Mouse (Mus musculus) activated CD4-positive, CD25-positive, alpha-beta regulatory T cell, adult 4 months (primary cell): Measurements from ENCODE around the gene Dync1li1. TPM values are rescaled to one million over a fixed set of nuclear protein-coding genes. Genes with fewer than 3 reads are reported as not detected.
"Not testable (repeated sequence)": the region's sequence is repeated elsewhere in the genome, so short reads cannot be mapped to it uniquely, and the experiment has no call there.

ENCODE experiments used
- ATAC-seq: one replicate; pipeline ENCODE4 v1.8.0; 2017
- polyA plus RNA-seq, 2 experiments: library from polyadenylated mRNA; unstranded; fragments of 100-300 nt; shearing (Covaris generic); gene quantifications; one replicate each; pipeline ENCODE4 v1.2.1; 2017

The Dync1li1 gene
- polyA plus RNA-seq, 2 experiments from 2014 or later = 43.8 to 48.4 TPM

DNA sequence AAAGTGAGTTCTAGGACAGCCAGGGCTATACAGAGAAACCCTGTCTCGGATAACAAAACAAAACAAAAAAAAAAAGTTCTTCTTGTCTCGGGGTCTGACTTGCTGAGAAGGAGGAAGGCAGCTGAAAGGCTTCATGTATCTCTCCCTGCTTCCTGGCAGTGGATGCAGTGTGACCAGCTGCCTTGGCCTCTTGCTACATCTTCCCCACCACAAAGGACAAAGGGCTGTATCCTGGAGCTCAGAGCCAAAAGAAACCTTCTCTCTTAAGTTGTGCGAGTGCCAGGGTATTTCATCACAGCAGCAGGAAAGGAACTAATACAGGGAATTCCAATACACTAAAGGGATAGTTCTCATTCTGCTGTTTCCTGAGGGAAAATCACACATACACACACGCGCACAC is 10.0 kb upstream of the Dync1li1 start:
- no peak for ATAC-seq

DNA sequence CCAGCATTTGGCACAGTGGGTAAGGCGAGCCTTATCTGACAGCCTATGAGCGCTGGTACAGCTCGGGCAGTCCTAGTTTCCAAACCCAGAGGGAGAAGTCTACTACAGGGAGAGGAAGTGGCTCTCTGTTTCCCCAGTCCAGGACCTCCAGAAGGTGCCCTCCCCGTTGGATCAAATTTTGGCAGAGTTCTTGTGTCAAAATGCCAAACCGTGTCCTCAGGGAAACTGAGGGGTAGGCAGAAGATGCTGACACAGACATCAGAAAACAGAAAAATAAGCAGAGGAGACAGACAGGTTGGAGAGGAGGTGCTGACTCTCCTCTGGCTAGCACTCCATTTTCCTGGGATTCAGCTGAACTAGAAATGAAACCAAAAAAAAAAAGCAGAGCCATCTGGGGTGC is 8.6 kb upstream of the Dync1li1 start:
- ATAC-seq = no peak

DNA sequence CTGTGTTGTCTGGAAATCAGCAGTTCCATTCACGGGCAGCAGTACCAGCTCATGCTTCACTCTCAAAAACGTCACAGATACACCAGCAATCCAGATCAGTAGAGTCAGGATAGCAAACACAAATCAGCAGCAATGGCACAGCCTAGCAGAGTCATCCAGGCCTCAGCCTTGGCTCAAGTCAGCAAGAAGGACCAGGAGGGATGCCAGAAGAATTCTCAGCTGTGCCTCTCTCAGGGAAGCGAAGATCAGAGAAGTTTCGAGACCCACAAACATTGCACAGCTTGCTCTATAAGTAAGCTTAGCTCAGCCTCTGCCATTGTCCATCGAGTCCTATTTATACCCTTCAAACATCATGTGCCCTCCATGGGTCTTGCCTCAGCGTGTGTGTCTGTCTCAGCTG is 8.1 kb upstream of the Dync1li1 start:
- ATAC-seq = no peak

- no peak for ATAC-seq
Measured at GRCm38 (mm10) chr9:114682193-114682592, 6.4 kb upstream of the Dync1li1 start.

- ATAC-seq = no peak
Measured at GRCm38 (mm10) chr9:114686245-114686644, 2.3 kb upstream of the Dync1li1 start.

GRCm38 (mm10) chr9:114687639-114688038 is 951 bp upstream of the Dync1li1 start:
- ATAC-seq = no peak

- peak; percentile 41 for ATAC-seq
Measured at GRCm38 (mm10) chr9:114688953-114689407, 390 bp downstream of the Dync1li1 start.

DNA sequence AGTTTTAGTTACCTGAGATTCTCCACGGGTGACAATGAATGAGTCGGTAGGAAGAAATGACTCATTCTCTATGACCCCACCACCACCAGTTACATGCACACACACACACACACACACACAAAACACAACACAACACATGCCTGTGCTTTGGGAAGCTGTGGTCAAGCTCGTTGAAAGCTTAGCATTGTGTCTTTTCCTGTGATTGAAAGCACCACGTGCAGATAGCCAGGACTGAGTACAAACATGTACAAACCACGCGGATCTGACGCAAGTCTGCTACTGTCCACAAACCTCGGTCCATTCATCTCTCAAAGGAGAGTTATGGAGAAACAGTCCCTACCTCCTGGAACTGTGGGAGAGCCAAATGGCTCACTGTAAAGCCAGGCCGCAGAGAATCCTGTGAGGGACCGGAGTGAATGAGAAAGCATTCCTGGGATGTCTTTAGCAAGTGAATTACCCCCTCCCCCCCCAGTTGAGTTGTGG is 1.6 kb downstream of the Dync1li1 start:
- ATAC-seq = no peak

GRCm38 (mm10) chr9:114691112-114691511 is 2.5 kb downstream of the Dync1li1 start:
- no peak for ATAC-seq

DNA sequence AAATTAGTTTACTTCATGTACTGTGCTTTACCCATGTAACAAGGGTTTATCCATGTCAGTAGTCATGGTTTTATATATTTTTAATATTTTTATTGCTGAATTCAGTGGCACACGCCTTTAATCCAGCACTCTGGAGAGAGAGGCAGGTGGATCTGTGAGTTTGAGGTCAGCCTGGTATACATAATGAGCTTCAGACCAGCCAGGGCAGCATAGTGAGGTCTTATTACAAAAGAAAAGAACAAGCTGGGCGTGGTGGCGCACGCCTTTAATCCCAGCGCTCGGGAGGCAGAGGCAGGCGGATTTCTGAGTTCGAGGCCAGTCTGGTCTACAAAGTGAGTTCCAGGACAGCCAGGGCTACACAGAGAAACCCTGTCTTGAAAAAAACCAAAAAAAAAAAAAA is 7.1 kb downstream of the Dync1li1 start:
- ATAC-seq = not testable (repeated sequence)

GRCm38 (mm10) chr9:114697072-114697471 is 8.5 kb downstream of the Dync1li1 start:
- ATAC-seq = no peak

GRCm38 (mm10) chr9:114697926-114698325 is 9.3 kb downstream of the Dync1li1 start:
- ATAC-seq = no peak

DNA sequence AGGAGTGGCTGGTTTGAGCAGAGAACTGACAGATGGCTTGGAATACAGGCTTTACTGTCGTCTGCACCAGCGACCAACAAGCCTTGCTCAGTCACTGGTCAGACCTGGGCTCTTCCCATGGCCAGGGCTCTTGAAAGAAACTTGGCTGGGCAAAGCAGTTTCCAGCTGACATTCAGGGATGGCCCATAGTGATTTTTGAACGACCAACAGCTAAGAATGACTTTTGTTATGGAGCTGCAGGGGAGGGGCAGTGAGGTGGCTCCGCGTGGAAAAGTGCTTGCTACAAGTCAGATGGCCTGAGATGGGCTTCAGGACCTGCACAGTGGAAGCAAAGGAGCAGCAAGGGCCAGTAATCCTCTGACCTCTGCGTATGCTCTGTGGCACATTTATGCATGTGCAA is 10.7 kb downstream of the Dync1li1 start:
- no peak for ATAC-seq

DNA sequence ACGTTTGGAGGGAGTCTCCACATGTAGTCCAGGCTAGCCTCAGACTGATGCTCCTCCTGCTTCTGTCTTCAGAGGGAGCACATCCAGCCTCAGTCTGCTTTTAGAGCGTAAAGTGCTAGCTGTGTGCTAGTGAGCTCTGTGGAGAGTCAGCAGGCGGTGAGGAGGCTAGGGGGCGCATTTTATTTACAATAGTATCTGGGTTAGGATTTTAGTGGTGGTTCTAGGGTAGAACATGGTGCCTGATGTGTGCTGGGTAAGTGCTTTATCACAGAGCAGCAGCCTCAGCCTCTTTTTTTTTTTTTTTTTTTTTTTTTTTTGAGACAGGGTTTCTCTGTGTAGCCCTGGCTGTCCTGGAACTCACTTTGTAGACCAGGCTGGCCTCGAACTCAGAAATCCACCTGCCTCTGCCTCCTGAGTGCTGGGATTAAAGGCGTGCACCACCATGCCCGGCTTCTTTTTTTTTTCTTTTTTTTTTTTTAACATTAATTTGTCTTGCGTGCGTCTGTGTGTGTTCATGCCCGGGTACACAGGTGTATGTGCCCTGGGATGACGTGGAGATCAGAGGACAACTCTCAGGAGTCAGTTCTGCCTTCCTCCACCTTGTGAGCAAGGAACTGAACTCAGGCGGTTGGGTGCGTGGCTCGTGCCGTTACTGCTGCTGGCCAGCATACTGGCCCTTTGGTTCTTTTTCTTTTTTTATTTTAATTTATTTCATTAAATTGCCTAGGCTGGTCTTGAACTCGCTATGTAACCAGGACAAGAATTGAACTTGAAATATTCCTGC is 11.5 kb downstream of the Dync1li1 start:
- no peak for ATAC-seq

- ATAC-seq = no peak
Measured at GRCm38 (mm10) chr9:114701031-114701430, 12.4 kb downstream of the Dync1li1 start.

DNA sequence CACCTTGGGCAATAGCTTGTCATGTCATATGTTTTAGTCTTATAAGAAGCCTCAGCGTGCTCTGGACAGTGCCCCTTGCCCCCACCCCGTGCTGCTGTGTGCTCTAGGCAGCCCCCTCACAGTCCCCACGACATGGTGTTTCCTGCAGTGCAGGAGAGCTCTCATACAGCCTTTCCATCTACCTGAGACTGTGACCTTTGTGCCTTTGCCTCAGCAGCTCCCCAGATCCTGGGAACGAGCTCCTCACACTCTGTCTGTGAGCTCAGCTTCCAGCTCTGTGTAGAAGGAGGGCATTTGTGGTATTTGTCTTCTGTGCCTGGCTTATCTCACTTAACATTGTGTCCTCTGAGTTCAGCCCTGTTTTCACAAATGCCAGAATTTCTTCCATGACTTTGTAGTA is 13.3 kb downstream of the Dync1li1 start:
- ATAC-seq = no peak

DNA sequence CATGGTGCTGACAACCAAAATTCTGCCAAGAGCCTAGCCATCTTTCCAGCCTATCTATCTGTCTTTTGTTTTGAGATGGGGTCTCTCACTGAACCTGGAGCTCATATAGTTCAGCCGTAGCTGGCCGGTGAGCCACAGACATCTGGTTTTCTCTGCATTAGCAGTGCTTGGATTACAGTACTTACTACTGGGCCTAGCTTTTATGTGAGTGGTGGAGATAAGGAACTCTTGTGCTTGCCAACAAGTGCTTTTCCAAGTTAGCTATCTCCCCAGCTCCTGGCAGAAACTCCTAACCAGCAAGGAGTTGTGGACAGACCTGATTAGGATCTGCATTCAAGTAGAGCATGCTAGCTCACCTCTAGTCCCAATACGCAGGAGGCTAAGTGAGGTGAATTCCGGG is 19.2 kb downstream of the Dync1li1 start:
- no peak for ATAC-seq

DNA sequence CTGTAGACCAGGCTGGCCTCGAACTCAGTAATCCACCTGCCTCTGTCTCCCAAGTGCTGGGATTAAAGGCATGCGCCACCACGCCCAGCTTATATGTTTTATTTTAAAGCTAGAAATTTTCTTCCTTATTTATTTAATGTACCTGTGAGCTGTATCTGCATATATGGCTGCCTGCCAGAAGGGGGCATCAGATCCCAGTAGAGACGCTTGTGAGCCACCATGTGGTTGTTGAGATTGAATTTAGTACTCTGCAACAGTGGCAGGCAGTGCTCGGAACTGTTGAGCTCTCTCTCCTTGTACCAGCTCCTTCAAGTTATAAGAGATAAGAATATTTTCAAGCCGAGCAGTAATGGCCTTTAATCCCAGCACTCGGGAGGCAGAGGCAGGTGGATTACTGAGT is 21.8 kb downstream of the Dync1li1 start:
- no peak for ATAC-seq

DNA sequence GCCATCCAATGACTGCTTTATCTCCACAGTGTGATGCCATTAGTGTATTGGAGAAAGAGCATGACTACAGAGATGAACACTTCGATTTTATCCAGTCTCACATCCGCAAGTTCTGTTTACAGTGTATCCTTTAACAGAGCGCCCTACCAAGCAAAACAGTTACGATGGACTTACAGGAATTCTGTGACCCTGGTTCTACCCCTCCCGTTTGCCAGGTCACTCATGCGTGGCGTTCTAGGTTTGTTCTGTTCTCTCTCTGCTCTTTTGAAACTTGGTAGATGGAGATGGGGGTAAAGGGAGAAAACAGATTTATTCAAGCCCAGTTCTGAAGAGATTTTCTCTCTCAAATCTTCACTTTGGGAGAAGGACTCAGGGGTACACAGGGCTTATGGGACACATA is 24.9 kb downstream of the Dync1li1 start:
- no peak for ATAC-seq

- no peak for ATAC-seq
Measured at GRCm38 (mm10) chr9:114716677-114717331, 28.2 kb downstream of the Dync1li1 start.

DNA sequence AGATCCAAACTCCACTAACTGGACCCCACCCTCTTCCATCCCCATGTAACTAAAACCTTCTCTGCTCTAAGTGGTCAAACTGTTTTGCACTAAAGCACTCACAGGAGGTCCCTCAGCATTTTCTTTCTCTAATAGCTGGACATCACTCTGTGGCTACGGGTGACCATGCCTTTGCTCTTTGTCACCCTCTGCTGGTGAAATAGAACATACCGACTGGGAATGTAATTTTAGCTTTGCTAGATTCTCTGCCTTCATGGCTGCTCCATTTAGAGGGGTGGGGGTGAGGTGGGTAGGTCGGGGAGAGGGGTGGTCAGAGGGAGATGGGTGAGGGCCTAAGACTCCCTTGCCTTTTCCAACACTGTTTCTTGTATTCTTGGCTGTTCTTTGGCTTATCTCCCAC is 38.7 kb downstream of the Dync1li1 start:
- ATAC-seq = no peak

GRCm38 (mm10) chr9:114728432-114728831 is 39.8 kb downstream of the Dync1li1 start:
- ATAC-seq = not testable (repeated sequence)

DNA sequence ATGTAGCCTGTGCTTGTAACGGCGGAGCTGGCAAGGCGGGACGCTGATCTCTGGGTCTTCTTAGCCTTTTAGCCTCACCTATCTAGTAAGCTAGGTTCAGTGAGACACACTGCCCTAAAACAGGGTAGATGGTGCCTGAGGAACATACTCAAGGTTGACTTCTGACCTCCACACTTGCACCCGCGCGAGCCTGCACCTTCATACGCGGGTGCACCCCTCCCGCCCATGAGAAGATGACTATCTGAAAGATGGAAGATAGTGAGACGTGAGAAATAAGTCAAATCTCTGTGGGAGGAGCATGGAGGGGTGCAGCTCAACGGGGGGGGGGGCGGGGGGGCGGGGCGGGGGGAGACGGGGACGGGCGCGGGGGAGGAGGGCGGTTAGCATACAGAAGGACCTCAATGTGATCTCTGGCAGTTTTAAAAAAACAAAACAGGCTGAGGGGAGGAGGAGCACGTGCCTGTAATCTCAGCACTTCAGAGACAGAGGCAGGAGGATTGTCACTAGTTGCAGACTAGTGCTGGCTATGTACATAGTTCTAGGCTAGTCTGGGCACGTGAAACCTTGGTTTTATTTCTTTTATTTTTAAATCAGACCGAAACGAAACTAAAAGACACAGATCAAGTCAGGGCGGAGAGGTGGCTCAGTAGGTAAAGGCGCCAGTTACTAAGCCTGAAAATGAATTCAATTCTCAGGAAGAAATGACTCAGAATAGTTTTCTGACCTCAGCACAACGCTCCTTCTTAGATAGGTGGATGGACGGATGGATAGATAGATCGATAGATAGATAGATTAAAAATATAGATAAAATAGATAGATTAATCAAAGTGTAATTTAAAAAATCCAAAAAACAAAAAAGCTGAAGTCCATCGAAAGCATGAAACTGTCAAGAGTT is 41.6 kb downstream of the Dync1li1 start:
- peak; percentile 22 for ATAC-seq
